Mouse (Mus musculus) inflammation-experienced regulatory T-cells, adult 6 months (primary cell): ENCODE measurements around the gene Tfap4. TPM values are rescaled to one million over a fixed set of nuclear protein-coding genes. Genes with fewer than 3 reads are reported as not detected.
"Not testable (repeated sequence)": the region's sequence is repeated elsewhere in the genome, so short reads cannot be mapped to it uniquely, and the experiment has no call there.

Source experiments
- ATAC-seq: one replicate; pipeline ENCODE4 v1.8.0; 2017
- polyA plus RNA-seq, 3 experiments: library from polyadenylated mRNA; unstranded; fragments of 100-300 nt; shearing (Covaris generic); gene quantifications; one replicate each; pipeline ENCODE4 v1.2.1; 2017

Tfap4 gene
- polyA plus RNA-seq, 3 experiments from 2014 or later = 3.1 to 5.8 (median 4.2) TPM

DNA sequence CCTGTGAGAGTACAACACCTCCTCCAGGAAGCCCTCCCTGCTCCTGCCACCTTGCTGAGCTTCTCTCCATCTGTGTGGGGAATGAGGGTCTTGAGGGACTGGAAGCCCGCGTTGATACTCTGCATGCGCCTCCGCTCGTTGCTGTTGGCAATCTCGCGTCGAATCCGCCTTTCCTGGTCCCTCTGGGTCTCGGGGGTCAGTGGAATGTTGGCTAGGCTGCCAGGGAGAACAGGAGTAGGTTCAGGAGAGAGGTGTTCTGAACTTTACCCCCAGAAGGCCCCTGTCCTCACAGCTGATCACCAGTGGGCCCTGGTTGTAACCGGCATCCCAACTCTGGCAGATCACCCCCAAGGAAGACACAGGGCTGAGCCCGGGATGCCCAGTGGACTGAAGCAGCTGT, 7.8 kb downstream of the Tfap4 start:
- no peak for ATAC-seq

DNA sequence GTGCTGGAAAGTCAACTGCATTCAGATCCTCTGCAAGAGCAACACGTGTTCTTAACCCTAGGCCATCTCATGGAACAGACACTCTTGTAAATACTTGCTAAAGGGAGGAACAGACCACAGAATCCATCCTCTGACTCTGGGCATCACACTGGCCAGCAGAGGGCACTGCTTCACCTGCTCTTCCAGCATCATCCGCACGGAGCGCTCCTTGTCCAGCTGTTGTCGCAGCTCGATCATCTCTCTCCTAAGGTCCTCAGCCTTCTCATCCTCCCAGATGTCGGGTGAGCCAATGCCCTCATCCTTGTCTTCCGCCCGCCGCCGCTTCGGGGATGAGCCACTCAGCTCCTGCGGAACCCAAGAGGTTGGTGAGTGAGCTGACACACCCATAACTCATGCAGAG, 8.6 kb downstream of the Tfap4 start:
- peak; percentile 76 for ATAC-seq

DNA sequence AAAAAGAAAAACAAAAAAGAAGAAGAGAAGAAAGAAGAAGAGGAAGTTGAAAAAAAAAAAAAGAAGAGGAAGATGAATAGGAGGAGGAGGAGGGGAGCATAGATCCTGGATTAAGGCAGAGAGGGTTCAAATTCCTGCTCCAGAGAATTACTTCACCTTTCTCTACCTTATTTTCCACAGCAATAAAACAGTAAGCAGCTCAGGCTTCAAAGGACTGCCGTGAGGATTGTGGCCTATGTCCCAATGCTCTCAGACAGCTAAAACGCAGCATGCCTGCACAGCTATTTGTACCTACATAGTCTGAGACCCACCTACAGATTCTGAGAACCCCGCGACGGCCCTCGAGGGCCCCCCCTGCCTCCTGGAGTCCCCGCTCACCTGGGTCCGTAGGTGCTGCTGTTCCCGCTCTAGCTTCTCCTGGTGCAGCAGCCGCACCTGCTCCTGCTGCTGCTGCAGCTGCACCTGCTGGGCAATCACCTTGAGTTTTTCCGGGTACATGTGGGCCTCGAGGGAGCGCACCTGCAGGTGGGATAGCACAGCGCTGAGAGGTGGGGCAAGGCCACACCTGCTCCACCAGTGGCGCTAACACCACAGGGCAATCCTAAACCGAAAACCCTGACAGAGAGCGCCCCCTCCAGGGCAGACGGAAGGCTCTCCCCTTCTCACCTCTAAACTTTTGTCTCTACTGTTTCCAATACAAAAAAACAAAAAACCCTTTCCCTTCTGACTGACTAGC, 10.5 kb downstream of the Tfap4 start:
- no peak for ATAC-seq

DNA sequence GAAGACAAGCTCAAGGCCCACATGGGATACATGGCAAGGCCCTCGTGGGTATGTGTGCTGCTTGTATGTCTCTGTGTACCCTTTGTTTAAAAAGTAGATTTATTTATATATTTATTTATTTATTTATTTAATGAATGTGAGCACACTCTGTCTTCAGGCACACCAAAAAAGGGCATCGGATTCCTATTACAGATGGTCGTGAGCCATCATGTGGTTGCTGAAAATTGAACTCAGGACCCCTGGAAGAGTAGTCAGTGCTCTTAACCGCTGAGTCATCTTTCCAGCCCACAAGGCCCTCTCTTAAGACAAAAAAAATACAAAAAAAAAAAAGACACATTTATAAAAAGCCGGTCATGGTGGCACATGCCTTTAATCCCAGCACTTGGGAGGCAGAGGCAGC, 12.0 kb downstream of the Tfap4 start:
- no peak for ATAC-seq

DNA sequence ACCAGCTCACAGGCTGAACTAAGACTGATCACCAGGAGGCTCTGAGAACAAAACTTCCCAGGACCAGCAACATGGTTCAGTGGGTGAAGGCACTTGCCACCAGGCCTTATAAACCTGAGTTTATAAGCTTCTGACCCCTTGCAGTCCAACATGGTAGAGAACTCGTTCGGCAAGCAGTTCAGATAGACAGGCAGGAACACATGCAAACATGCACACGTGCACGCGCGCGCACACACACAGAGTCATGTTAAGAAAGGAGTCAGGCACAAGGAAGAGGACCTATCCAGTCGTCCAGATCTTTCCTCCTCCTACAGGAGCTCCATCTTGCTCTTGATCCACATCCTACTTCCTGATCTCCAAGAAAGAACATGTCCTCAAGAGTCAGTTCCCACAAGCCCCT, 12.8 kb downstream of the Tfap4 start:
- ATAC-seq = no peak

DNA sequence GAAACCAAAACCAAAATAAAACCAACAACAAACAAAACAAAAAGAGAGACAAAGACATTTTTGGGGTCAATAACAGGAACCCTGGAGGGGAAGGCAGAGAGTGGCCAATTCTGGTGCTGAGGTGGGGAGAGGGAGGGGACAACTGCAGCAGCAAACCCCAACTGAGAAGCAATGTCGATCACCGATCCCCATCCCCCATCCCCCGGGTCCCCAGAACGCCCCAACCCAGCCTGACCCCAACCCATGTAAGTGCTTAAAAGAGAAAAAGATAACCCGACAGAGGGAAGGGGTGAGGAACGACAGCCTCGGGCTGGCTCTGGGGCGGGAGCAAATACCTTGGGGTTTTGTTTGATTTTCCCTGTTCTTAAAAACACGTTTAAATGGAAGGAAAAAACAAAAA, 14.8 kb downstream of the Tfap4 start:
- no peak for ATAC-seq

DNA sequence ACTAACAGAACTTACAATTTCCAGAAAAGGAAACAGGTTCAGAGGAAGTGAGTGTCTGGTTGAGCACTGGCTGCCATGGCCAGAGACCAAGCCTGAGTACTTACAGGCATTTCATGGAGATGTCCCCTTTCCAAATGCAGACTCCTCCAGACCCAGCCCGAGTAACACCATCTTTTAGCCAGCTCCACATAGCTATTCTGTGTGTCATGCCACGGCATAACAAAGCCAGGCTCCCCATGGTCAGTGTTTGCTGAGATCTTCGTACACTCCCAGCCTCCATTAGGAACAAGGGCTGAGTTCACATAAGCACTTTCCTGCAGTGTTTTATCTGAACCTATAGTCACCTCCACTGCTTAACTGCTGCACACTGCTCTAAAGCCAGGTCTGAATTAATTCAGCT, 16.4 kb downstream of the Tfap4 start:
- no peak for ATAC-seq

DNA sequence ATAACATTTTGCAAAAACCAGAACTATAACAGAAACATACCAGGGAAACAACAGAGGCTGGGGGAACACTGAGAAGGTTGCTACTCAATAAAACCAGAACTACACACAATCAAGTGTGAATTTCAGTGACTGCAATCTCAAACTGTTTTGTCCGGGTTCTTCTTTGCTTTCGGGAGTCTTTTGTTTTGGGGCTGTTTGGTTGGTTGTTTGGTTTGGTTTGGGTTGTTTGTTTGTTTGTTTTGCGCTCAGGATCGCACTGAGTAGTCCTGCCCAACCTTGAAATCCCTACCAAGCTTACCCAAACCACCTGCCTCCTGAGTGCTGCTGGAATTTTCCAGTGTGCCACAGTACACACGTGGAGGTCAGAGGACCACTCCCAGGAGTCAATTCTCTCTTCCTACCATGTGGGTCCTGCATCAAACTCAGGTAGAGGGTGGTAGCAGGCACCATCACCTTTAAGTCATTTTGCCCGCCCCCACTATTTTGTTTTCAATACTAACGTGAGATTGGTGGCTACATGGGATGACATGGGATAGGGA, 17.3 kb downstream of the Tfap4 start:
- ATAC-seq = peak; percentile 23

DNA sequence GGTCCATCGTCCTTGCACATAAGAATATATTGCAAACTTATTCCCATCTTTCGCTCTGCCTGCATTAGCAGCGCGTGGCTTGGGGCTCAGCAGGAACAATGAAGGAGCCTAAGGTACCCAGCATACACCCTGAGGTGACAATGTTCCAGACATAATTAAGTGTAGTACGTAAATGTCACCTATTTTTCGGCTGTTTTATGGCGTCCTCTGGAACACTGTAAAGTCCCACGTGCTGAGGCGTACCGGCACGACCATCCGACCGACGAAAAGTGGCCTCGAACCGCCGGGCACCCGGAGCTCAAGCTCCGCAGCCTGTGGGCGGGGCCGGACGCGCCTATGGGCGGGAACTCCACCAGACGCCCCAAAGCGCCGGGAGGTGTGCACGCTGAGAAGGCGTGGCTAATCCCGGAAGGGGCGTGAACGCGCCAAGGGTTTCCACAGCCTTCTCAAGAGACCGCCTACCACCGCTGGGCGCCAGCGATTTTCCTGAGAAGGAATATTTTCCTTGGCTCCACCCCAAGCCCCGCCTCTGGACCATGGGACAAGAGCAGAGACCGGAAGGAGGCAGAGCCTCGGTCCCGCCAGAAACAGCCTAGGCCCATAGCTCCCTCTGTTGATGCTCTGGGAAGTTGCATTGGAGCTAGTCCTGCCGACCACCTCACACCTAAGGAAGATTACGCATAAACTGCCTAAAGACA, 18.0 kb downstream of the Tfap4 start, which contains the start of gene Srl:
Gene Srl, minus strand, starts transcription at position 316 of the 698 bp plus-strand sequence.
- ATAC-seq = peak; percentile 96

DNA sequence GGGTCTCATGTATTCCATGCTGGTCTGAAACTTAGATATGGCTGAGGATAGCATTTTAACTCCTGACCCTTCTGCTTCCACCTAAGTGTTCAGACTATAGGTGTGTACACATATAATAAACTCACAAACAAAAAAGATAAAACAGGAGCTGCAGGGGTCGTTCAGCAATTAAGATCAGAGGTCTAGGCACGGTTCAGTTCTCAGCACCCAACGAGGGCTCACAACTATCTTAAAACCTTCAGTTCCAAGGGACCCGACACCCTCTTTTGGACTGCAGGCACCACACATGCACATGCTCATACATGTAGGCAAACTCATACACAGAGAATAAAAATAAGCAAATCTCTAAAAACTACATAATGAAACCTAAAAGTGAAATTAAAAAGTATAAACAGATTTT, 18.6 kb downstream of the Tfap4 start:
- no peak for ATAC-seq

DNA sequence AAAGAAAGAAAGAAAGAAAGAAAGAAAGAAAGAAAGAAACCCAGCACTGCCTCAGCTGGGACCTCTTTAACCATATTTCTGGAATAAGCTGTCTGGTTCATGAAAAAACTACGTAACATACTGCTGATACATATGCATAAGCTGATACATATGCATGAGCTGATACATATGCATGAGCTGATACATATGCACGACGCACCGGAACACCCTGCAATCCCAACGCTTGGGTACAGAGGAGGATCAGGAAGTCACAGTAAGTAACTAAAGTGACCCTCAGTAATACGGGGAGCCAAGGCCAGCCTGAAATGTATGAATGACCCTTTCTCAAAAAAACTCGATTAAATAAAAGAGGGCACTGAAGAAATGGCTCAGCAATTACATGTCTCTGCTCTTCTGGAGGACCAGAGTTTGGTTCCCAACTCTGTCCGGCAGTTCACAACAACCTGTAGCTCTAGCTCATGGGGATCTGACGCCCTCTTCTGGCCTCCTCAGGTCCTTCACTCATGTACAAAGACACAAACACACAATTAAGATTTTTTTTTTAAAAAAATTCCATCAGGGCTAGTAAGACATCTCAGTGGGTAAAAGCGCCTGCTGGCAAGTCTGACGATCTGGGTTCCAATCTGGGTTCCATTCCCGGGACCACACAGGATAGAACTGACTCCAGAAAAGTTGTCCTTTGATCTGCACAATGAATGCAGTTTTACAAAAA, 19.4 kb downstream of the Tfap4 start:
- no peak for ATAC-seq

DNA sequence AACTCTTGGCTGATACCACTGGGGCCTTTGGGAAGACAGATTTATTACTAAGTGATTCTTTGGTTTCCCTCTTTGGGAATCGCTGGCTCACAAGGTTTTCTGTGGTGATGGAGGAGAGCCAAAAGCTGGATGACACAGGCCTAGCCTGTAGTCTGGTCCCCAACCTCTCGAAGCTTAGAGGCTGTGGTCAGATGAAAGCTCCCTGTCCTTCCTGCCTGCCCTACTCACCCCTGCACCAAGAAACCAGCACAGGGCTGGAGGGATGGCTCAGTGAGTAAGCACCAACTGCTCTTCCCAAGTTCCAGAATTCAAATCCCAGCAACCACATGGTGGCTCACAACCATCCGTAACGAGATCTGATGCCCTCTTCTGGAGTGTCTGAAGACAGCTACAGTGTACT, 20.1 kb downstream of the Tfap4 start:
- ATAC-seq = no peak

DNA sequence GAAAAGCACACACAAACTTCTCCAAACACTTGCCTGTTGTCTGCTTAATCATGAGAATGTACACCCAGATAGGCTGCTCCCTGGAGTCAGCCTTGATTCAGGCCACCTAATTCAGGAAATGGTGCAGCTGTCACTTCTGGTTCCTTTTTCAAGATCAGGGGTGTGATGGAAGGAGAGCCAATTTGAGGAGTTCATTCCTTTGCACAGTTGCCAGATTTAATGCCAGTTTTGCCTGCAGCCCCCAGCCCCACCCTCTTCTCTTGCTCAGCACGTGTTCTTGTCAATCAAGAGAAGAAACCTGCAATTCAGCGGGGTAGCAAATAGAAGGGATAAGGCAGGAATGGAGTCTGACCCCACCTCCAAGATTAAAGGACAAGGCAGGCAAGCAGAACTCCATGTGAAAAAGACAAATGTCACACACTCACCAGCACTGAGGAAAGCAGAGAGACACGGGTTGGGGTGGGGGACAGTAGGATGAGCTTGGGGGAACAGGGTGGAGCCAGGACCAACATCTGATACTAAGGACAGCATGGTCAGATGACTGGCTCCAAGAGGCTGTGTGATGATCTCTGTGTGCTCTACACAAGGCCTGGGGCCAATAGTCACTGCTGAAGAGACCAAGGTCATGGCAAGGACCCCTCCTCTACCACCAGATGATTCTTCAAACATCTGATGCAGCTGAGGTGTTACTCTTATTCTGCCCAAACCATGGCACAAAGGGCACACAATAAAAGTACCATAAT, 21.9 kb downstream of the Tfap4 start:
- no peak for ATAC-seq

DNA sequence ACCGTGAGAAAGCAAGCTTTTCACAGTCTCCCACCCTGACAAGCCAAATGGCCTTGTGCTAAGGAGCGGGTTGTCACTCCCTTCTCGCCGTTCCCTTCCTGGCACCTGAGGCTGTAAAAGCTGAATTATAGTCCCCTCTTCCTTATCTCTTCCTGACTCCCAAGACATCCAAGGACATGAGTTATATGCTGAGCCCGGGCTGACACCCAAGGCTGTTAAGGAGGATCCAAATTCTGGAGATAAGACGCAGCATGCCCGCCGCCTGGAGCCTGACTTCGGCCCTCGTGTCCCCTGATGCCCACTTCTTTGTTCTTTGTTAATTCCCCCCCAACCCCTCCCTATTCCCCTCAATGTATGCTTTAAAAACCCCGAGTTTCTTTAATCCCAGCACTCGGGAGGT, 32.3 kb downstream of the Tfap4 start:
- not testable (repeated sequence) for ATAC-seq

DNA sequence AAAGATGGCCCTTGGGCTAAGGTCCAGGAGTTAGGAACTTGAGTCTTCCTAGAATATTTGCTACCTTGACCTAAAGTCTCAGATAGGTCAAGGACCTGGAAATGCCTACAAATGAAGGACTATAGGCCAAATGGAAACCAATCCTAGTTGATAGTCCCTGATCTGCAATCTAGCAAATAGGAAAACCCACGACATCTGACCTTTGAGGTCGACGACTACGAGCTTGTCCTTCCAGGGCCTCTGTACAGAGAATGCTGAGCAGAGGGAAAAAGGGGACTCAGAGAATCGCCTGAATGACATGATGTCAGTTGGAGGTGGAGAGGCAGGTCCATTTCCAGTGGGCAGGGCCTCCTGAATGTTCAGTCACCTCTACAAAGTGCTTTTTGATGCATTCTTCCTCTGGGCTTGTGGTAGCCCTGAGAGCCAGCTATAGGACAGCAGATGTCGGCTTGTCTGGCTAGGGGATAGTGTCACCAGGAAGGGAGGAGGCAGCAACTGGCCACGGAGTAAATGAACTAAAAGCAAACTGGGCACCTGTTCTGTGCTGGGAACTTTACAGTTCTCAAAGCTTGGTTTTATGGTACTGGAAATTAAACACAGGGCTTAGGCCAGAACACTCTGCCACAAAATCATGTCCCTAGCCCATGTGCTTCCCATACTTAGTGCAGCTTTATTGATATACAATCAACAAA, 36.2 kb downstream of the Tfap4 start:
- ATAC-seq = no peak

DNA sequence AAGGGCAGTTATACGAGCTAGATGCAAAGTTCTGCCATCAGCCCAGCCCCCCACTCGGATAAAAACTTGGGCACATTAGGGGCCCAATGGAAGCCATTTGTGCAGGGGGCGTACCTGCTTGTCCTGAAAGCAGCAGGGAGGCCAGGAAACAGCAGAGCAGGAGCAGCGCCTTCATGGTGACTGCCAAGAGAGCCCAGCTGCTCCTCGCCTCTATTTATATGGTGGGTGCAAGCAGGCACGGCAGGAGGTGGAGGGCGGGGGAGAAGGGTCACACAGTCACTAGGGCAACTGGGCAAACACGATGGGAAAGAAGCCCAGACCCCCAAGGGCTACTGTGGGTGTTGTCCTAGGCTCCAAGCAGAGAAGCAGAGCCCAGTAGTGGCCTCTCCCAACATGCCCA, 36.8 kb downstream of the Tfap4 start:
- ATAC-seq = no peak

DNA sequence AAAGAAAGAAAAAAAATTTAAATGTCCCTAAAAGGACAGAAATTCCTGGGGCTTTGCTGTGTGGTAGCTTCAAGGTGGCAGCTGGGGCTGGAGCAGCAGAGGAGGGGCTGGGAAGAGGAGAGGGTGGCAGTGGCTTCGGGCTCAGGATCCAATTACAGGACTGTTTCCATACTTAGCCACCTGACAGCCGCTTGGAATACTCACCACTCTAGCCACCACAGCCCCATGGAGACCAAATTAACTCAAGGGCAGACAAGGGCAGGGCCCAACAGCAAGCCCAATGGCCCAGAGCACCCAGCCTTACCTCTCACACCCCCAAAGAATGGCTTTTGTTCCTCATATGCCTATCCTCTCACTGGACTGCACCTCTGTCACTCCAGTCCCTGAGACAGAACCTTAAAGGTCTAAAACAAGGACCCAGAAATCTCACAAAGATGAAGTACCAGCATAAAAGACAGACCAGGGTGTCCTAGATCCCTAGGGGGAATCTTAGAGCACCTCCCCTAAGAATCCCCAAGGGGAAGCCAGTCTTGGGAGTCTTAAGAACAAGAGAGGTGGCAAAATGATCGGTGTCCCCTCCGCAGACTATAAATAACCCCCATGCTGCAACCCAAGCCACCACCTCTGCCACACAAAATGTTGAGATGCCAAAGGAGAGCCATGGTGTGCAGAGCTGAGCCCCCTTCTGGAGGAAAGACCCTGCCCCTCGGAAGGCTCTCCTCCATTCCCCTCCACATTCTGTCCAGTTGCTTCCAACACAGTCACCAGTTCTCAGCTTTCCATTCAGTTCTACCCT, 37.7 kb downstream of the Tfap4 start:
- no peak for ATAC-seq

DNA sequence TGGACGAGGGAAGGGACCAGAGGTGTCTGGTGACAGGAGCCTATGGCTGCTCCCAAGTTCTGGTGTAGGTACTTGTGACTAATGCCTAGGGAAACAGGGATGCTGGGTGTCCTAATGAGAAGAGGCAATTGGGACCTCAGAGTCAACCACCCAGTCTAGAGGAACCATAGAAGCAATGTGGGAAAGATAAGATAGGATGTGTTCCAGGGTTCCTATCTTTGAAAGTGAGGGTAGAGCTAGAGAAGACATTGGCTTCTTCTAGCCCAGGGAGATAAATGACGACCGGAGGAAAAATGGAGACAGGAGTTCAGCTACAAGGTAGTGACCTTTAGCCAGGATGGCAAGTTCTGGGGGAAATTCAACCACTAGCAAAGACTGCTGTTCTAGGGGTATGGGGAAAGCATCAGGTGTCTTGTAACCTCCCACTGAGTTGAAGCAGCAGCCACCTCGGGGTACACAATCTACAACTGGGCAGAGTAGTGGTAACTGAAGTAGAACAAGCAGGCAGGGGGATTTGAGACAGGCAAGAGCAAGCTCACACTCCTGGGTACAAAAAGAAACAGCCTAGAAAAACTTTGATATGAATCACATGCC, 38.5 kb downstream of the Tfap4 start:
- no peak for ATAC-seq

DNA sequence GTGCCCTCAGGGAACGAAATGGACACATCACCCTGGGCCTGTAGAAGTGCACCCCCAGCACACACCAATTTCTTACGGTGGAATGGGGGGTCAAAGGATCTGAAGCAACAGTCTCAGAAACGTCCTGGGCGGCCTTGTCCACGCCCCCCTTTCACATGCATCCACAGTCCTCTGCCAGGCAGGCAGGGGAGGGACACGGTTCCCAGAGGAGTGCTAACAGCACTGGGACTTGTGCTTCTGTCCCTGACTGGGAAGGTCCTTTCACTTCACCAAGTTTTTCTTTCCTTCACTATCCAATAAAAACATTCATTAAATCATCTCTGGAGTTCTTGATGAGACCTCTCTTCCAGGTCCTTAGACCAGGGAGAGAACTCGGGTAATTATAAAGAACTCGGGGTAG, 39.0 kb downstream of the Tfap4 start:
- ATAC-seq = no peak

DNA sequence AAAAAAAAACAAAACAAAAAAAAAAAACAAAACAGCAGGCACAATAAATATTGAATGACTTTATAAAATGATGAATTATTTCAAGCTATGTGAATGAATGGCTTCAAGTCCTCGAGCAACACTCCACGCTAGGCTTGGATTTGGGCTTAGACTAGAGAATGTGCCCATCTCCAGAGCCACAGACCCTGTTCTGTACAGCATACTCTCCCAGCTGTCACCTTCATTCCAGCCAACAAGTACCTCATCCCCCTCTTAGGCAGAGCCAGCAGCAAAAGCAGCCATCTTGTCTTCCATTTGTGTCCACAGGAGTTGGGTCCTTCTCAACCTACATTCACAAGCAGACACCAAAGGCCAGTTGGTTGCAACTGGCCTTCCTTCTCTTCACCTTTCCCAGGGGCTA, 39.8 kb downstream of the Tfap4 start:
- ATAC-seq = no peak

DNA sequence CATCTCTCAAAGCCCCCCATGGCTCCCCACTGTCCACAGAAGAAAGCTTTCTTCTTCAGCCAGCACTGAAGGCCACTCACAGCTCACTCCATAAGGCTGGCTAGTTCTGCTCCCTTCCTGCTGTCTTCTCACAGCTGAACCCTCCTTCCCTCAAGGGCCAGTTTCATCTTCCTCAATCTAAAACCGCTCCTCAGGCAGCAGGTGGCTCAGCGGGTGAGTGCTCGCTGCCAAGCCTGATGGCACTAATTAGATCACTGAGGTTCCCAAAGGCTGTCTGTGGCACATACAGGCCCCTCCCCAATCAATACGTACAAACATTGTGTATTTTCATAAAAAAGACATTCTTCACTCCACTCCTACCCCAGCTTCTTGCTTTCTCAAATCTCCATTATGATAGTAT, 40.5 kb downstream of the Tfap4 start:
- no peak for ATAC-seq
